Mouse (Mus musculus) testis, postnatal 14 days (tissue): ENCODE results near the gene Dact2.

Source experiments
- DNase-seq: peaks from one replicate; pipeline ENCODE4 v3.0.0; 2021; ENCODE audit warnings: low spot score

Gene Dact2

DNA sequence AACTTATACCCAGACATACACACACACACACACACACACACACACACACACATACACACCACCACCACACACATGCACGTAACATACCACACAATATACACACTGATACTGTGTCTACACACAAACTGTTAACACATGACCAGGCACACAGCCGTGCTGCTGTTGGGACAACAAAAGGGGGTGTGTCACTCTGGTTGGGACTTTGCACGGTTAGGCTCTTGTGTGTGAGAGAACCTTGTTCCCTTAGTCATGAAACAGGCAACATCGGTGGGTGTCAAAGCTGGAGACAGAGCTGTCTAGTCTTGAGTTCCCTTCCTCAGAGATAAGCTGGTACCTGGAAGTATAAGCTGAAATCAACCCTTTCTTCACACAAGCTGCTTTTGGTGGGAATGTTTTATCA, 29.1 kb downstream of the Dact2 start:
- no peak for DNase-seq

DNA sequence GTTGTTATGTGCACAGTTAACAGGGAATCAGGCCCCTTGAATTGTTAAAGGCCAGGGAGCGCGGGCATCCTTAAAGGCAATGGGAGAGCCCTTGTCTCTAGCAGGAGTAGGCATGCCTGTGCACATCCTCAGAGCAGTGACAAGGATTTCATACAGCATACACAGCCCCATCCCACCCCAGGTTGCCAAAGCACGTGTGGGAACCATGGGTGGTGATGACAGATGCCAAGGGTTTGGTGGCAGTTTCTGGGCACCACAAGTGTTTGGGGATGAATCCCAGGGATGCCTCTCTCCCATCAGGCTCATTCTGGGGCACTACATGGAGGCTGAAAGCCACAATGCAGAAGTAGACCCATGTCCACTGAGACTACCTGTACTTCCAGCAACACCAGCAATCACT, 29.7 kb downstream of the Dact2 start:
- no peak for DNase-seq

DNA sequence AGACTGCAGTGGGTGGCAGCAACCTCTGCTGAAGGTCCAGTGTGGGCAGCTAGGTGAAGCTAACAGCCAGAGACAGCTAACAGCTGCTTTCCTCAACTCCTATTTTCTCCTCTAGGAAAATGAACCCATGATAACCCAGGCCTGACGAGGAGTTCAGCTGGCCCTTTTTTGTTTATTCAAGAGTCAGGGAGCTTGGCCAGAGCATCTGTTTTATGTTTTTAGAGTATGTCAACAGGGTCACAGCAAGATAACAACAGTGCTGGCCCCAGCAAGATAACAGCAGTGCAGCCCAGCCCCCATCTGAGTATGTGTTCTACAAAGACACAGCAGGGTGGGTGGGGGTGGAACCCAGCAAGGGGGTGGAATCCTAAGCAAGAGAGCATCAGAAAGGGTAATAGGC, 30.6 kb downstream of the Dact2 start:
- DNase-seq, result no peak

DNA sequence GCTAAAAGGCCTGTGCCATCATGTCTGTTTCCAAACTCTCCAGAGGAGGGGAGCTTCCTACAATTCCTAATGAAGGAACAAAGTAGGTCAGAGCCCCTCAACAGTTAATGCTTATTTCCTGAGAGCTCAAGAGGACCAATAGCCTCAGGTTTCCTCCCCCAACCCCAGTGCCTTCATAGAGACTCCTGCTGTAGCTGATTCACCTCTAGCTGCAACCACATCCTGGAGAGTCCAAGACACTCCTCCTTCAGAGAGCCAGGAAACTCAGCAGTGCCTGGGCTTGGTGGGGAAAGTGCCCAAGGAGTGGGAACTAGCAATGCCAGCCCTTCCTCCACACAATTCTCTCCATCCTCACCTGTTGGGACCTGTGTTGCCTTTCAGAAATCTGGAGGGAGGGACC, 31.4 kb downstream of the Dact2 start:
- DNase-seq, result no peak

DNA sequence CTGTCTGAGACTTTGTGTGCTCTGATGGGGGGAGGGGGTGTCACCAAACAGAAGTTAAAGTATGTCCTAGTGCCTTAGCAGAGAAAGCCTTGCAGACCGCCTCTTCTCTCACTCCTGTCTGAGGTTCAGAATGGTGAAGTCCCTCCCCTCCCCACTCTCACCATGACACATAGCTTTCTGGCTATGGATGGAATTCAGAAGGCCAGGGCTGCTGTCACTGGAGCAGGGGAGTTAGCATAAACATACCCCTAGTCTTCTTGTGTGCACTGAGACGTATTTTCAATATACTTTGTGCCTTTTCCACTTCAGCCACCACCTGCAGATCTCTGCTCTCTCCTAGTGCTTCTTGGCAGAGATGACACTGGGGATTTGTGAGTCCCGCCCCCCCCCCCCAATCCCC, 31.9 kb downstream of the Dact2 start:
- DNase-seq, result no peak

DNA sequence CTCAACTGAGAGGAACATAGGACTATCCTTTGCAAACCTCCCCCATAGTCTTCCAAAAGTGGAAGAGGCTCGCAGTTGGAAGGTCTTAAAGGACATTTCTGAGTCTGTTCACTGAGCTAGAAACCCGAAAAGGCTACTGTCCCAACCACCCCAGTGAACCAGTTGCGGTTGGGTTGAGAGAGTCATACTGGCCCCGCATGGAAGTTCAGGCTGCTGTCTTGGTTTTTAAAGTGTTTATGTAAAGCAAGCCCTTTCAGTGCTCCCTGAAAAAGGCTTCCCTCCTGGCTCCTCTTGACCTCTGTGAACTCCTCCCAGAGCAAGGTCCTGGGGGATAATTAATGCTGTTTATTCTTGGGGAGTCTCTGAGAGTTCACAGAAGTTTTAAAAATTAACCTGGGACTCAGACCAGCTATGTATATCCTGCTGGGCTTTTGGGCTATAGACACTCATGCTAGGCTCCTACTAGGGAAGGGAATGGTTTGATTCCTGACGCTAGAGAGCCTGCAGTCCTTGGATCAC, 33.1 kb downstream of the Dact2 start:
- no peak for DNase-seq

DNA sequence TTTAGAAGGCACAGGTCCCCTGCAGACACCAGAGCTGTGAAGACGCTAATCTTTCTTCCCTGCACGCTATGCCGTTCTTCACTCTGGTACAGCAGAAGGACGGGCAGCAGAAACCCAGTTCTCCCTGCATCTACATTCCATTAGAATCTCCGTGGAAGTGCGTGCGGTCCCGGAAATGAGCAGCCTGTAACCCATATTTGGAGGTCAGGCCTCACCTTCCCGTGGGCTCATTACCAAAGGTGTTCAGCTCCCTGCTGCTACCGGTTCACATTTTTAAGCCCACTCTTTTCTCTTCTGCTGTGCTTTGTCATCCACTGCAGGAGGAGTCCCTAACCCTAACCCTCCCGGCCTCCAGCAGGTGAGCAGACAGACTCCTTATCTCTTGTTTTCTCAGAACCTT, 34.7 kb downstream of the Dact2 start:
- DNase-seq, result no peak

DNA sequence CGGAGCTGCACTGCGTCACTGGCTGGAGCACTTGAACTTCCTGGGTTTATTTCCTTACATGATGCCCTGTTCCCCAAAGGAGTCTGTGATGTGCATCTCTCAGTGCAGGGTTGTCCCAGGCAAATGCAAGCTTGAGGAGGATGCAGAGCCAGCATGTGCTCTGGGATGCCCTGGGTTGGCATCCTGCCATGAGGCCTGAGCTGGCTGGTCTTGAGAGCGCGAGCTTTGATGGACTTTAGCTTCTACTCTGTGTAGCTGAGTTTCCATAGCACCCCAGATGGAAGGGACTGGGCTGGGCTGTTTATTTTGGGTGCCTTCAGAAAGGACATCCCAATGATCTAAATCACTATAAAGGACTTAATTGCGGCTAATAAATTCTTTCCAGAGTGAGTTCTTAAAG, 36.5 kb downstream of the Dact2 start:
- no peak for DNase-seq

DNA sequence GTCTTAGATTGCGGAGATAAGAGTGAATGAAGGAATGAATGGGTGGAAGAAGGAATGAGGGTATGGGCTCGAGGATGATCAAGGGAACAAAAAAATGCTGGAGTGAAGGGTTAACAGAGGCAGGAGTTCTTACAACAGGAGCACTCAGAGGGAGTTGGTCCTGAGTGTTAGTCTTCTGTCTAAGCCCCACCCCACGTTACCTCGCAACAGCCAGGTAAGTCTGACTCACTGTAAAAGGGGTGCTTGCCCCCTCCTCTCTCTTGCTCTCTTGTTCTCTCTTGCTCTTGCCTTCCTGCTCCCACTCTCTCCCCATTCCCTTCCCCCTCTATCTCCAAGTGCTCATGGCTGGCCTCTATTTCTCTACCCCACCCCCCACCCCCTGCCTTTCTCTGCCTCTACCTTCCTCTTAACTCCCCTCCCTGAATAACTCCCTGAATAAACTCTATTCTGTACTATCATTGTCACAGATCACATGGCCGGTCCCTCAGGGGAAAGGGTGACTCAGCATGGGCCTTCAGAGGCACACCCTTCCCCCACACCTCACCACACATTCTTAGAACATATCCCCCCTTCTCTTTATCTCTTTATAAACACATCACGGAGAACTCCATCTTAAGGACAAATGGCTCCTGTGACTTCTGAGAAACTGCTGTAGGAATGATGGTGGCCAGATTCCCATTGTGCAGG, 37.2 kb downstream of the Dact2 start:
- no peak for DNase-seq

DNA sequence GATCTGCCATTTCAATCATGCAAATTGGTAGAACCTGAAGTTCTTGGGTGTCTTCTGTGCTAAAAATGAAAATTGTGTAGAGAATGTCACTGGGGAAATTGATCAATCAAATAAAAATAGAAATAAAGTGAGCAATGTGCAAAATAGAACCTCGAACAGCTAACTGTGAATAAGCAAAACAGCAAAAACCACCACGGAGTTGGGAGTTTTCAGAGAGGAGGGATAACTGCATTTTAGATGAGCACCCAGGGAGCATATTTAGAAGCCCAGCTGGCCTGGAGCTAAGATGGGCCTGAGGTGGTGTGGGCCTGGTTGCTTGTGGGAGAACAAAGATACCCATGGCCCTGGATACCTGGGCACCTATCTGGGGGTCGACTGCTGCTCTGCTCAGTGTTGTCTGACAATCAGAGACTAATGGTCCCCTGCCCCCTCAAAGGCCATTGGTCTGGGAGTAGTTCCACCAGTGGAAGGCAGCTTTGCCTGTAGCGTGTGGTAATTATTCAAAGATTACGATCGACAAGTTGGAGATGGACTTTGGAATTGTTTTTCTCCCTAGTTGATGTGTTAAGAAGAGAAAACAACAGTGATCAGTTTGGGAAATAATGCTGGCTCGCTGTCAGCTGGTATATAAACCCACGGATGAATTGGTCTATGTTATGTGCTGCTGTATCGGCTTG, 38.0 kb downstream of the Dact2 start:
- no peak for DNase-seq

DNA sequence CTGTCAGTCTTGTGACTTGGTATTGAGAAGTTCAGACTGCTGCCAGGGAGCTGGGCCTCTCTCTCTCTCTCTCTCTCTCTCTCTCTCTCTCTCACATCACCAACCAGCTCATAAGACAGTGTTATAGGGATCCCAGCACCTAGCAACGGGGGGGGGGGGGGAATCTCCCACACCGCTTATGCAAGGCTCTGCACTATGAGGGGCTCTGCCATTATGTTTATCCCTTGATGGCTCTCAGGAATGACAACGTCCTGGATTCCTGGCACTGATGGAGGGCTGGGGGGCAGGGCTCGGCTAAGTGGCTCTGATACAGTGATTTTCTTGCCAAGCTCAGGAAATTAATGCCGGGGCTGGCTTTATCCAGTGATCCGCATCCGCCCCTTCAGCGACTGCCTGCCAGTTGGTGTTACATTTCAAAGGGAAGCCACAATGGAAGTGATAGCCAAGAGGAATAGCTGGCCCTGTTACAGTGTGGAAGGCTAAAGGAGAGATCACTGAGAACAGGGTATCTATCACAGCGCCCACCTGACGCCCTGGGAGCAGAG, 38.7 kb downstream of the Dact2 start:
- DNase-seq, result no peak

DNA sequence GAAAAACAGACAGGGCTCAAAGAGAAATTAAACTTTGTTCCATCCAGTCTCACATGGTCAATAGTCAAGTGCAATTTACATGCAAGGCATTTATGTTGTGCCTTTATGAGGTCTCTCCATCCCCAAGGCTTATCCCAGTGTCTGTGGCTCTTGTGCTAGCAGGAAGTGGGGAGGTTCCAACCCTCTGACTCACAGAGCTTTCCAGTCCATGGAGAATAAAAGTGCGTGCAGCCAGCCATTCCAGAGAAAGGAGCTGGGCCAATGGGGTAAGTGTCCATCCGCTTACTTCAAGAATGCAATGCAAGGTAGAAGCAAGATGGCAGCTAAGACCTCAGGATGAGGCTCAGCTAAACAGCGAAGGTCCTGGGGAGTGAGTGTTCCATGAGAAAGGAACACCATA, 43.3 kb downstream of the Dact2 start:
- no peak for DNase-seq

DNA sequence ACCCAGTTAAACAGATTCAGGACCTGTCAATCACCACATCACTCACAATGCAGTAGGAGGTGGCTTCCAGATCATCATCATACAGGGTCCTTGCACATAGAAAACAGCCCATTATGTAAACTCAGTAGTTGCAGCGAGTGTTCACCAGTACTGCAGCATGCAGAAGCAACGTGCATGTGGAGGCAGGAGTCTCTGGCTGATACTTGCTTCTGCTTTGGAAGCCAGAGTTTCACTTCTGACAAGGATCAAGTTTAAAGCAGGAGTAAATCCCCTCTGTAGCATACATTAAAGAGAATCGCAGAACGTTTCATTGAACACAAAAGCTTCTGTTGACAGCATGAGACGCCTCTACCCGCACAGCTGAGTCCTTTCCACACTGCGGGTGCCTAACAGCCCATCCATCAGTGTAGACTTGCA, 46.3 kb downstream of the Dact2 start:
- DNase-seq, result no peak
